Mouse (Mus musculus): ENCODE measurements around the gene Nudcd3. TPM values are rescaled to one million over a fixed set of nuclear protein-coding genes. Genes with fewer than 3 reads are reported as not detected.

Nudcd3 gene
- 19.7 and 23.5 TPM in 2 replicates for polyA plus RNA-seq (2012; rRNA removed)

DNA sequence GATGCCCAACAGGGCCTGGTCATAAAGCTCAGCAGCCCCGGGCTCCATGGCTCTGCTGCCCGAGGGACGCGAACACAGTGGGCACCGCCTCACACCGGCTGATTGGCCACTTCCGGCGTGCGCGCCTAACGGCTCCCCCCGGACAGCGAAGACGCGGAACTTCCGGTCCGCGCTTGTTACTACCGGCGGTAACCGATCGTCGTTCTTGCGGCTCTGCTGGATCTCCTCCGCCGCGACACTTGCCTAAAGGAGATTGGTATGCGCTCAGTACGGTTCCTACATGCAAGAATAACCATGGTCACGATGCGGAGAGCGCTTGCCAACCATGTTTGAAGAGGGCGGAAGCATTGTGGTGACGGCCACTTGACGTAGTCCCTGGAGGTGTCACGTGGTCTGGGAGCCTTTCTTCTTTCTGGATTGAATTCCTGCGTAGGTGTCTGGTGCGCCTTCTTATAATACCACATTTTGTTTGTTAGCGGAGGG, at the start of gene Nudcd3:
TSS of gene Nudcd3 (minus strand) at position 329 of the 483 bp plus-strand sequence.

DNA sequence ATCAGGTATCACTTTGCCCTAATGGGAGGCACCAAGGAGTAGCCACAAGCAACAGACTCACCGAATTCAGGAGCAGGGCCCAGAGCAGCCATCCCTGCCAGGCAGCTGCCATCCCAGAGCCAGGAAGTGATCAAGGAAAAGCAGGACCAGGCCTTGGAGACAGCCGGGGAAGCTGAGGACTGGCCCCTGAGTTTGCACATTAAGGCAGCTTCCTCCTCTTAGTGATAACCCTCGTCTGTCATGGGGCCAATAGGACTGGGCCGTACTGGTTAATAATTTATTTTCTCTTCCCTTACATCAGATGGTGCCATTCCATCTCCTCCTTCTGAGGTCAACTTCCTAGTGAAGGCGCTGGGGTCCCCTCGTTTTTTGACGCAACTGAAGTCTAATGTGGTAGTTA, 29.8 kb upstream of the Nudcd3 start, which contains the start of gene Npc1l1:
TSS of gene Npc1l1 (minus strand) at position 132 of the 400 bp plus-strand sequence.

DNA sequence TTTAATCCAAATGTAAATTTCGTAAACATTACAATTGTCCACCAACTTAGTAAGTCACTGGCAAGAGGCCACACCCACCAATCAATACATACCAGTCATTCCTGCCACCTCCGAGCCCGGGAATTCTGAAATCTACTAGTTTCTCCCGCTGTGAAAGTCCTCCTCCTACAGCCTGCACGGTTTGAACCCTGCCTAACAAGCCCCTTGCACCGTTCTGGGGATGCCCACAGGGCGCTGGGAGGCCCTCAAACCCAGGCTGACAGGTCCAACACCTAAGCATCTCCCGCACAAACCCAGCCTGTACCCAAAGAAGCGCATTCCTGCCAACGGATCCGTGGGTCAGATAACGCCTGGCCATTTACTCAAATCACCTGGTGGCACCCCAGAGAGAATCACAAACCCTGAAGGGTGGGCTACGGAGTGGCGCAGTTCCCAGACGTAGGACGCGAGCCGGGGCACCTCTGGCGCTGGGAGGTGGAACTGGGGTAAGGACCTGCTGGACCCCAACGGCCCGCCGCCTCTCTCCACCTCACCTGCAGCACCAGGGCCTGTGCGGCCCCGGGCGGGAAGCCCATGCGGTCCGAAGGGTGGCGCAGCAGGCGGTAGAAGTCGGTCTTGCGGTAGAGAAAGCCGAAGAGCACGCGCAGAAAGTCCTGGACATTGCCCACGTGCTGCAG, 667 bp downstream of the Nudcd3 start, which contains the start of gene A730071L15Rik:
TSS of gene A730071L15Rik (plus strand) at position 620 of the 677 bp plus-strand sequence.

DNA sequence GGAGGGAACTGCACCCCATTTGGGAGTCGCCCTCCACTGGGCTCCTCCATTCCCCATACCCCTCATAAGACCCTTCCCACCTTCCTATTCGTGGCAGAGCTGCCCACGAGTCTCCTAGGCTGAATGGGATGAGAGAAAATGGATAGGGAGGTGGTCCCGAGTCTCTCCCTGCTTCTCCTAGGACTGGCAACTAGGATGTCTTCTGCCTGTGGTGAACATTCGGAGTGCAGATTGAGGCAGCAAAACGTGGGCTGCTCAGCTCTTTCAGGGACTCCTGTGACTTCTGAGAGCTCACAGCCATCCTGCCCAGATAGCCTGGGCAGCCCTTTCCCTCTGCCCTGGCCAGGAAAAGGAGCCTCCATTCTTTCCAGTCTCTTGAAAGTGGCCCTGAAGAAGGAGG, 134.0 kb downstream of the Nudcd3 start, which contains the start of gene Camk2b:
TSS of gene Camk2b (minus strand) at position 187 of the 400 bp plus-strand sequence.

Other genes with a start within 250 kb of the Nudcd3 start
- gene Ykt6, start 244.7 kb downstream of the Nudcd3 start, polyA plus RNA-seq (2012; rRNA removed): 51.4 and 52.3 TPM in 2 replicates
- gene Camk2b, start 134.1 kb downstream of the Nudcd3 start, polyA plus RNA-seq (2012; rRNA removed): 9.8 and 22.2 TPM in 2 replicates
- gene A730071L15Rik, start 386 bp downstream of the Nudcd3 start, polyA plus RNA-seq (2012; rRNA removed): 0.08 and 0.24 TPM in 2 replicates
- 0.31 and 0.70 TPM in 2 replicates for gene Npc1l1, start 29.7 kb upstream of the Nudcd3 start, polyA plus RNA-seq (2012; rRNA removed)
- gene Ddx56, start 67.4 kb upstream of the Nudcd3 start, polyA plus RNA-seq (2012; rRNA removed): 17.5 and 19.0 TPM in 2 replicates
- gene Tmed4, start 74.5 kb upstream of the Nudcd3 start, polyA plus RNA-seq (2012; rRNA removed): 70.2 and 91.4 TPM in 2 replicates
- 156 and 160 TPM in 2 replicates for gene Ogdh, start 91.2 kb upstream of the Nudcd3 start, polyA plus RNA-seq (2012; rRNA removed)
- 60.2 and 84.5 TPM in 2 replicates for gene Zmiz2, start 188.7 kb upstream of the Nudcd3 start, polyA plus RNA-seq (2012; rRNA removed)
- 308 and 324 TPM in 2 replicates for gene Ppia, start 215.0 kb upstream of the Nudcd3 start, polyA plus RNA-seq (2012; rRNA removed)
- 50.9 and 59.6 TPM in 2 replicates for gene H2afv, start 244.0 kb upstream of the Nudcd3 start, polyA plus RNA-seq (2012; rRNA removed)

All from colon, adult 2 months (tissue).